Mouse (Mus musculus) ES-E14 (cell line): ENCODE measurements around the gene F2. TPM values are rescaled to one million over a fixed set of nuclear protein-coding genes. Genes with fewer than 3 reads are reported as not detected.

ENCODE experiments used
- DNase-seq: peaks from one replicate; pipeline ENCODE4 v3.0.0-alpha.2; 2013; ENCODE audit warnings: low read depth, low spot score
- H3K27ac ChIP-seq: 2 replicates; pipeline ENCODE4 v1.5.1; 2012; ENCODE audit warnings: low read depth, mild to moderate bottlenecking, low read length, moderate library complexity, mixed read lengths; ENCODE audit not compliant: poor library complexity, insufficient read depth, severe bottlenecking
- H3K36me3 ChIP-seq: 2 replicates; pipeline ENCODE4 v1.6.1; 2012; ENCODE audit warnings: mild to moderate bottlenecking, low read length, moderate library complexity, mixed read lengths; ENCODE audit not compliant: control insufficient read depth, poor library complexity, insufficient read depth, severe bottlenecking
- H3K4me1 ChIP-seq, 2 experiments: fragments of 150-350 bp in 1 of 2; sonication (generic) in 1 of 2; 2 replicates each; pipeline ENCODE4 v1.6.1; 2012; ENCODE audit warnings: low read length in 2 of 2, mild to moderate bottlenecking in 1 of 2, mixed read lengths in 1 of 2; ENCODE audit not compliant: control insufficient read depth in 2 of 2, insufficient read depth in 2 of 2, poor library complexity in 1 of 2
- H3K4me3 ChIP-seq, 2 experiments: fragments of 150-350 bp in 1 of 2; sonication (generic) in 1 of 2; 2 replicates each; pipeline ENCODE4 v1.5.1; 2012; ENCODE audit warnings: low read length in 2 of 2, low read depth in 1 of 2, mild to moderate bottlenecking in 1 of 2, mixed read lengths in 1 of 2; ENCODE audit not compliant: insufficient read depth in 1 of 2, poor library complexity in 1 of 2, severe bottlenecking in 1 of 2
- H3K9ac ChIP-seq: 2 replicates; pipeline ENCODE4 v1.6.1; 2012; ENCODE audit warnings: low read depth, mild to moderate bottlenecking, low read length, mixed read lengths; ENCODE audit not compliant: poor library complexity, insufficient read depth, severe bottlenecking
- H3K9me3 ChIP-seq: fragments of 150-350 bp; sonication (generic); 2 replicates; pipeline ENCODE4 v1.6.1; 2012; ENCODE audit warnings: low read depth, mild to moderate bottlenecking, low read length; ENCODE audit not compliant: control insufficient read depth, insufficient read depth
- CHD2 ChIP-seq: IDR thresholded peaks from 2 replicates; pipeline ENCODE4 v1.6.1; 2014; ENCODE audit warnings: mild to moderate bottlenecking, low read depth, low read length, inconsistent platforms
- HCFC1 ChIP-seq: IDR thresholded peaks from 2 replicates; pipeline ENCODE4 v1.6.1; 2012; ENCODE audit warnings: low read length, inconsistent platforms, borderline replicate concordance; ENCODE audit not compliant: insufficient read depth
- MAFK ChIP-seq: IDR thresholded peaks from 2 replicates; pipeline ENCODE4 v1.6.1; 2014; ENCODE audit warnings: mild to moderate bottlenecking, low read depth, low read length, inconsistent platforms; ENCODE audit not compliant: insufficient read depth
- ZC3H11A ChIP-seq: IDR thresholded peaks from 2 replicates; pipeline ENCODE4 v1.6.1; 2012; ENCODE audit warnings: low read depth, mild to moderate bottlenecking, inconsistent platforms, low read length, borderline replicate concordance
- ZNF384 ChIP-seq: IDR thresholded peaks from 2 replicates; pipeline ENCODE4 v1.6.1; 2012; ENCODE audit warnings: low read depth, low read length, inconsistent platforms
- in situ Hi-C, 2 experiments: fragments of 600-800 bp; cut with MboI; formaldehyde crosslinking; loops; one replicate each; pipeline ENCODE4 v1.15.1; 2025; ENCODE audit warnings: low sequenced_read_pairs in 2 of 2, inconsistent platforms in 1 of 2; ENCODE audit not compliant: unreplicated experiment in 2 of 2
- total RNA-seq: library from RNA; depleted of rRNA; stranded (reverse); fragments of 300-350 nt; gene quantifications from 2 replicates; pipeline ENCODE4 v1.2.3, GENCODE M21; 2012

F2 gene
- total RNA-seq, 1 experiment: 1.4 TPM

DNA sequence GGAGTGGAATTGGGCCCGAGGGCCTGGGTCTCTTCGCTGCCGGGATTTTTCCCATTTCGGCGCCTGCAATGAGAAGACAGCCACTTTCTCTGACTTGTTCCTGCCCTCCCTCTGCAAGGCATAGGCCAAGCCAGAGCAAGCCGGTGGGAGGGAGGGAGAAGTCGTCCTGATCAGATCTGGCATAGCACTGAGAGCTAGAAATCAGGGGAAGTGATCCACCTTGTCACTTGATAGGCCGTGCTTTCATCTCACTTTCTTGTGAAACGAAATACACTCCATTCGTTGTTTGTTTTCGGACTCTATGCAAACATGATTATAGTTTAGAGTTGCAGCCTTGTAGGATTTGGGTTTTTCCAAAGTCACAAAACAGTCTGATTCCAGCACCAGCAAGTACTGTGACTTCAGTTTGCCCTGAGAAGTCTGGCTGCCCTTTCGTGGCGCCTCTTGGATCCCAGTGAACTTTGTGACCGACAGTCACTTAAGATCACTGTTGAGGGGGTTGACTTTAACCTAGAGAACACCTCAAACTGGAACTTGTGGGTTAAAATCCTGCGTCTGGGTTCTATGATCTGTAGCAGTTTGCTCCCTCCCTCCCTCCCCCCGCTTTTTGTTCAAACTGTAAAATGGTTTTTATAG, 14.3 kb upstream of the F2 start:
- no peaks in the 10 kb centered on the region; a peak in 1 of 4 replicates for H3K4me1 ChIP-seq
- DNase-seq: no peak
- peak overlapping the region; percentile 86 for H3K9ac ChIP-seq
- TF ChIP-seq HCFC1: no peak
- TF ChIP-seq MAFK: no peak
- TF ChIP-seq ZC3H11A: no peak
- TF ChIP-seq CHD2: no peak
- no peak for TF ChIP-seq ZNF384
- H3K36me3 ChIP-seq: peaks cover 30% of the 10 kb centered on the region
- in situ Hi-C loops: no loop called here
- peak overlapping the region; percentile 66 for H3K27ac ChIP-seq
- no peaks in the 10 kb centered on the region for H3K9me3 ChIP-seq
- H3K4me3 ChIP-seq: peak overlapping the region; percentile 85 to 87

DNA sequence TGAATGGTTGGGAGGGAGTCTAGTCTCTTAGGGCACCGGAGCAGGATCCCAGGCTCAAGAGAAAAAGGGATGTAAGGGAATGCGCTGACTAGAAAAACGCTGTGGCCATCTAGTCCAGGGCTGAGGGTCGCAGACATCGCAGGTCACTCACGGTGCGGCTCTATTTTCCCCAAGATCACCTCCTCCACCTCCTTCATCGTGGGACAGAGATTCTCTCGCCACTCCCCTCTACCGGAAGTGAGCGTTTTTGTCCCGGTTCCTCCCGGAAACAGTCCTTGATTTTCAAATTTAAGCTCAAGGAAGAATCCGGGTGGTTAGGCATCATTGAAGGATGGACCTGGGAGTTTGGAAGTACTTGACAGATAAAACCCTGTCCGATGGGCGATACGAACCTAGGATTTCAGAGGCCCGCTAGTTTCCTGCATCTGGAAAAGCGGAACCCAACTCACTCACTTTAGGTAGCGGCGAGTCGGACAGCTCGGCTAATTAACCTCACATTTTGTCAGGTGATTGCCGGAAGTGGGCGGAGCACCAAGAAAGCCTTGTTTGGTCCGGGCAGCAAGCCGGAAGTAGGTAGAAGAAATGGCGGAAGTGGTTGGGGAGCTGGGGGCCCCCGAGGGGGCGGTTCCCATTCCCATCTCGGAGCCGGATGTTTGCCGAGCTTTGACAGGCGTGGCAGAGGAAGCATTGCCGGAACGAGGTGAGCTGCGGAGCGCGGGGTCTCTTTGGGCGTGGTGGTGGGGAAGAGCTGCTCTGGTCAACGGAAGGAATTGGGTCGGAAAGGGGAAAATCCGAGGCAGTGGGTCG, 13.5 kb upstream of the F2 start, which contains the start of the genes Zfp408 and Arhgap1:
Zfp408 (minus strand) TSS at position 239 of the 807 bp plus-strand sequence.
Arhgap1 (plus strand) TSS at position 308 of the 807 bp plus-strand sequence.
- Histone ChIP-seq H3K4me1 (no peaks in the 10 kb centered on the region; a peak in 1 of 4 replicates), H3K27ac (peak within 1 kb of the TSS; percentile 66), H3K4me3 (peak within 1 kb of the TSS; percentile 85 to 89), H3K36me3 (peaks cover 34% of the 10 kb centered on the region), H3K9ac (peak within 1 kb of the TSS; percentile 96), H3K9me3 (no peaks in the 10 kb centered on the region)
- in situ Hi-C loops: no loop called here
- DNase-seq: peak; percentile 99
- TF ChIP-seq CHD2 (peak; percentile 62; the same call in 1 of the 2 replicates), ZC3H11A (no peak), MAFK (no peak), HCFC1 (peak; percentile 85), ZNF384 (0 out of 2 replicates have a peak, but pooled peaks have one; percentile 30)

DNA sequence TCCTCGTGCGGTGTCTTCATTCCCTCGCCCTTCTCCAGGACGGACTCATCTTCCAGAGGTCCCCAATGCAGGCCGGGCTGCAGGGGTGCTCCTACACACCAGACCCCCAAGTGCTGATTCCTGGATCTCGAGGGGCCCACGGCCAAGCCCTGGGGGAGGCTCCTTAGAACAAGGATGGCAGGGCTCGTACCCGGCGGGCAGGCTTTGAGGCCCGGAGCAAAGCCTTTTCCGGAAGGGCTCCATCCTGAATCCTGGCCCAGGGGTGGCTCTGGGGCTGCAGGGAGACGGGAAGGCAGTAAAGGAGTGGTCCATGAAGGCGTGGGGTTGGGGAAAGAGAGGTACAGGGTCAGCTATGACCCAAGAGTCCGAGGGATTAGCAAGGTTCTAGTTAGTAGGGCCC, 12.9 kb upstream of the F2 start:
- in situ Hi-C loops: no loop called here
- Histone ChIP-seq H3K9ac (peak overlapping the region; percentile 96), H3K27ac (peak overlapping the region; percentile 29), H3K4me3 (peak overlapping the region; percentile 84 to 89), H3K36me3 (peaks cover 32% of the 10 kb centered on the region), H3K9me3 (no peaks in the 10 kb centered on the region), H3K4me1 (no peaks in the 10 kb centered on the region; a peak in 1 of 4 replicates)
- no peak for DNase-seq
- no peak for TF ChIP-seq HCFC1
- TF ChIP-seq CHD2: no peak
- TF ChIP-seq ZNF384: no peak
- TF ChIP-seq ZC3H11A: no peak
- no peak for TF ChIP-seq MAFK

DNA sequence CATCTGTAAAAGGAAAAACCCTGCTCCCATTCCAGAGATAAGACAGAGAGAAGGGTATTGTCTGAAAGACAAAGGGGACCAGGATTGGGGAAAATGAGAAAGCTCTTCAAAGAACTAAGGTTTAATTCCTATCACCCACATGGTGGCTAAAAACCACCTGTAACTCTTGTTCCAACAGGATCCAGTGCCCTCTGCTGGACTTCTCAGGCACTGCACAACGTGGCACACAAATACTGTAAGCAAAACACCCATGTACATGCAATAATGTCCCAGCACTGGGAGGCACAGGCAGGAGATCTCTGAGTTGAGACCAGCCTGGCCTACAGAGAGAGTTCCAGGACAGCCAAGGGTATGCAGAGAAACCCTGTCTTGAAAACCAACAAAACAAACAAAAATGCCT, 10.5 kb upstream of the F2 start:
- H3K4me3 ChIP-seq: no peak overlapping the region
- in situ Hi-C loops: no loop called here

More for the DNA sequence above, 10.5 kb upstream of the F2 start:
- peaks cover 0 to 11% of the 10 kb centered on the region in 2 experiments; a peak in 2 of 4 replicates for H3K4me1 ChIP-seq
- no peaks in the 10 kb centered on the region for H3K9me3 ChIP-seq
- TF ChIP-seq CHD2 (no peak), ZNF384 (0 out of 2 replicates have a peak, but pooled peaks have one; percentile 8), ZC3H11A (peak; percentile 61; the same call in 1 of the 2 replicates), MAFK (no peak), HCFC1 (no peak; the same call in 1 of the 2 replicates)
- no peak overlapping the region for H3K9ac ChIP-seq
- no peak overlapping the region for H3K27ac ChIP-seq
- peak; percentile 84 for DNase-seq
- peaks cover 30% of the 10 kb centered on the region for H3K36me3 ChIP-seq
